Mouse (Mus musculus) spleen, adult 2 months (tissue): ENCODE measurements at regions not wholly inside any gene's neighbourhood (a gene's known extent, or its start where the extent isn't known, plus 50 kb on each side); places are given as distances from the start of the nearest gene placed in this dataset.

Experiments used
- CTCF ChIP-seq: fragments of 200-500 bp; IDR thresholded peaks from 2 replicates; pipeline ENCODE4 v1.5.1; 2011; ENCODE audit warnings: mild to moderate bottlenecking, inconsistent platforms; ENCODE audit not compliant: insufficient read depth, insufficient read length, insufficient replicate concordance; ENCODE audit errors: extremely low read depth
- POLR2A ChIP-seq: fragments of 200-500 bp; IDR thresholded peaks from 2 replicates; pipeline ENCODE4 v1.6.1; 2011; ENCODE audit warnings: low read depth, low read length, inconsistent platforms

DNA sequence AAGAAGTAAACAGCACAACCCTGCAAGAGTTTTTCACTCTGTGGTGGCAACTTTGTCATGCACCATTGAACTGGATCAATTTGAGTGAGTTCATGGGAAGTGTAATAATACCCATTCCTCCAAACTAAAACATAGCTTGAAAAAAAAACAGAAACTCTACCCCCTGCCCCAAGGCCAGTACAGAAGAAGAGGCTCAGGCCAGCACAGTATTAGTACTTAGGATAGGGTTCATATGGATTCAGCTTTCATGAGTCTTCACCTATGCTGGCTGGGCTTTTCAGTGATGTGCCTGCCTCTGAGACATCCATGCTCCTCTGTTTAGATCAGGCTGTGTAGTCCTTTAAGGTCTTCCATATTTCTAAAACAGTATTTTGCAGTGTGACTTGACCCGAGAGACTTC is 270.6 kb downstream of the 1190002N15Rik start:
- TF ChIP-seq CTCF = no peak
- no peak for TF ChIP-seq POLR2A
